Mouse (Mus musculus) liver, embryonic 14.5 days (tissue): ENCODE measurements at regions not wholly inside any gene's neighbourhood (a gene's known extent, or its start where the extent isn't known, plus 50 kb on each side); places are given as distances from the start of the nearest gene placed in this dataset.

Experiments
- ATAC-seq: fragments of 200-750 bp; cut with Nextera tagmentation; 2 replicates; pipeline ENCODE4 v1.8.0; 2017; ENCODE audit warnings: moderate number of reproducible peaks, mild to moderate bottlenecking, moderate library complexity; ENCODE audit not compliant: insufficient read depth
- DNase-seq, 3 experiments: peaks; one replicate each; pipeline ENCODE4 v3.0.0-alpha.2; 2012 to 2013; ENCODE audit warnings: low read depth in 3 of 3, low spot score in 3 of 3
- H3K27ac ChIP-seq: fragments of 300-500 bp; sonication (generic); 2 replicates; pipeline ENCODE4 v1.5.1; 2014; ENCODE audit warnings: moderate library complexity, mild to moderate bottlenecking, control low read depth, inconsistent platforms
- H3K27me3 ChIP-seq: fragments of 300-500 bp; sonication (generic); 2 replicates; pipeline ENCODE4 v1.6.1; 2014; ENCODE audit warnings: mild to moderate bottlenecking, low read length, moderate library complexity; ENCODE audit not compliant: control insufficient read depth, insufficient read depth
- H3K36me3 ChIP-seq: fragments of 300-500 bp; sonication (generic); replicated peaks from 2 replicates; pipeline ENCODE4 v1.6.1; 2014; ENCODE audit warnings: low read depth; ENCODE audit not compliant: control insufficient read depth, insufficient read depth
- H3K4me1 ChIP-seq, 2 experiments: fragments of 200-500 bp in 1 of 2; fragments of 300-500 bp in 1 of 2; sonication (generic) in 1 of 2; replicated peaks; 2 replicates each; pipeline ENCODE4 v1.6.1; 2012 to 2014; ENCODE audit warnings: antibody characterized with exemption in 1 of 2, inconsistent platforms in 1 of 2, low read length in 1 of 2; ENCODE audit not compliant: control insufficient read depth in 2 of 2, insufficient read depth in 2 of 2
- H3K4me2 ChIP-seq: fragments of 300-500 bp; sonication (generic); 2 replicates; pipeline ENCODE4 v1.6.1; 2014; ENCODE audit warnings: low read depth, mild to moderate bottlenecking, control low read depth, moderate library complexity
- H3K4me3 ChIP-seq, 2 experiments: fragments of 200-500 bp in 1 of 2; fragments of 300-500 bp in 1 of 2; sonication (generic) in 1 of 2; 2 replicates each; pipeline ENCODE4 v1.5.1; 2012 to 2014; ENCODE audit warnings: low read depth in 2 of 2, low read length in 2 of 2, mild to moderate bottlenecking in 2 of 2, control low read depth in 1 of 2, inconsistent platforms in 1 of 2, moderate library complexity in 1 of 2; ENCODE audit not compliant: insufficient read depth in 1 of 2
- H3K9ac ChIP-seq: fragments of 300-500 bp; sonication (generic); replicated peaks from 2 replicates; pipeline ENCODE4 v1.6.1; 2014; ENCODE audit warnings: mild to moderate bottlenecking, control low read depth, moderate library complexity
- H3K9me3 ChIP-seq: fragments of 300-500 bp; sonication (generic); 2 replicates; pipeline ENCODE4 v1.6.1; 2016; ENCODE audit warnings: low read length, mixed read lengths; ENCODE audit not compliant: control insufficient read depth
- CTCF ChIP-seq: IDR thresholded peaks from 2 replicates; pipeline ENCODE4 v1.5.1; 2016; ENCODE audit warnings: antibody characterized with exemption, low read depth, control low read depth
- EP300 ChIP-seq: IDR thresholded peaks from 2 replicates; pipeline ENCODE4 v1.6.1; 2016; ENCODE audit warnings: antibody characterized with exemption, low read depth
- WGBS: fragments of 180-500 bp; shearing (Covaris S2); extraction: QIAGEN DNeasy Blood & Tissue Kit; methylation state at CpG from one replicate; pipeline ENCODE4 v1.1.7; 2014; ENCODE audit not compliant: insufficient replicate concordance; 5-methylcytosine and 5-hydroxymethylcytosine counted together

GRCm38 (mm10) chr15:88174326-88174725, 425.8 kb upstream of the Zdhhc25 start:
- H3K9me3 ChIP-seq, result no peaks in the 10 kb centered on the region; the same call in 1 of the 2 replicates
- TF ChIP-seq CTCF, result no peak
- no peak for TF ChIP-seq EP300
- no peak for DNase-seq

GRCm38 (mm10) chr15:88175991-88176390, 424.1 kb upstream of the Zdhhc25 start:
- DNase-seq (no peak), ATAC-seq (no peak)
- Histone ChIP-seq H3K4me1 (no peaks in the 10 kb centered on the region), H3K4me2 (no peak overlapping the region), H3K27me3 (no peaks in the 10 kb centered on the region), H3K9ac (no peak overlapping the region), H3K27ac (no peak overlapping the region), H3K4me3 (no peak overlapping the region), H3K36me3 (no peaks in the 10 kb centered on the region), H3K9me3 (no peaks in the 10 kb centered on the region; the same call in 1 of the 2 replicates)
- no peak for TF ChIP-seq EP300
- no peak for TF ChIP-seq CTCF
- WGBS, result 41% methylated on average over 3 of the region's 3 CpGs

More at GRCm38 (mm10) chr15:88174326-88174725, 425.8 kb upstream of the Zdhhc25 start:
- no peaks in the 10 kb centered on the region for H3K4me1 ChIP-seq
- 24% methylated on average over 3 of the region's 3 CpGs for WGBS
- no peak overlapping the region for H3K4me3 ChIP-seq
- H3K4me2 ChIP-seq, result no peak overlapping the region
- H3K9ac ChIP-seq, result no peak overlapping the region
- no peak for ATAC-seq
- H3K36me3 ChIP-seq, result no peaks in the 10 kb centered on the region
- H3K27me3 ChIP-seq, result no peaks in the 10 kb centered on the region
- H3K27ac ChIP-seq, result no peak overlapping the region

GRCm38 (mm10) chr15:88196539-88196938, 403.6 kb upstream of the Zdhhc25 start:
- no peak overlapping the region for H3K4me2 ChIP-seq
- ATAC-seq (no peak), DNase-seq (no peak)
- WGBS, result 68% methylated on average over 2 of the region's 2 CpGs
- H3K4me3 ChIP-seq, result no peak overlapping the region
- no peak for TF ChIP-seq EP300
- no peak for TF ChIP-seq CTCF
- no peaks in the 10 kb centered on the region for H3K27me3 ChIP-seq
- no peaks in the 10 kb centered on the region for H3K9me3 ChIP-seq
- no peak overlapping the region for H3K27ac ChIP-seq
- no peaks in the 10 kb centered on the region for H3K36me3 ChIP-seq
- H3K9ac ChIP-seq, result no peak overlapping the region
- no peaks in the 10 kb centered on the region for H3K4me1 ChIP-seq

- ATAC-seq, result no peak
- no peaks in the 10 kb centered on the region for H3K4me1 ChIP-seq
- H3K4me2 ChIP-seq, result no peak overlapping the region
- 61% methylated on average over 3 of the region's 3 CpGs for WGBS
- H3K9me3 ChIP-seq, result no peaks in the 10 kb centered on the region
- no peaks in the 10 kb centered on the region for H3K27me3 ChIP-seq
- no peak overlapping the region for H3K4me3 ChIP-seq
- no peak overlapping the region for H3K27ac ChIP-seq
- H3K9ac ChIP-seq, result no peak overlapping the region
- TF ChIP-seq EP300 (no peak), CTCF (no peak)
- H3K36me3 ChIP-seq, result no peaks in the 10 kb centered on the region
- no peak for DNase-seq
Measured at GRCm38 (mm10) chr15:88202736-88203135, 397.4 kb upstream of the Zdhhc25 start.

GRCm38 (mm10) chr15:88213356-88213755, 386.7 kb upstream of the Zdhhc25 start:
- Histone ChIP-seq H3K9me3 (no peaks in the 10 kb centered on the region), H3K4me2 (no peak overlapping the region), H3K27ac (no peak overlapping the region), H3K9ac (no peak overlapping the region), H3K4me3 (no peak overlapping the region), H3K4me1 (no peaks in the 10 kb centered on the region), H3K27me3 (no peaks in the 10 kb centered on the region), H3K36me3 (no peaks in the 10 kb centered on the region)
- 34% methylated on average over 3 of the region's 3 CpGs for WGBS
- TF ChIP-seq EP300, result no peak
- no peak for TF ChIP-seq CTCF
- ATAC-seq (no peak), DNase-seq (no peak)

GRCm38 (mm10) chr15:88214286-88214685, 385.8 kb upstream of the Zdhhc25 start:
- ATAC-seq (no peak), DNase-seq (no peak)
- Histone ChIP-seq H3K27me3 (no peaks in the 10 kb centered on the region), H3K9ac (no peak overlapping the region), H3K4me3 (no peak overlapping the region), H3K9me3 (no peaks in the 10 kb centered on the region), H3K27ac (no peak overlapping the region), H3K36me3 (no peaks in the 10 kb centered on the region), H3K4me2 (no peak overlapping the region), H3K4me1 (no peaks in the 10 kb centered on the region)
- TF ChIP-seq EP300 (no peak), CTCF (no peak)
- WGBS, result 40% methylated on average over 4 of the region's 4 CpGs
